Mouse (Mus musculus): ENCODE measurements at regions not wholly inside any gene's neighbourhood (a gene's known extent, or its start where the extent isn't known, plus 50 kb on each side); places are given as distances from the start of the nearest gene placed in this dataset.
"Not testable (repeated sequence)": the region's sequence is repeated elsewhere in the genome, so short reads cannot be mapped to it uniquely, and the experiment has no call there.

DNA sequence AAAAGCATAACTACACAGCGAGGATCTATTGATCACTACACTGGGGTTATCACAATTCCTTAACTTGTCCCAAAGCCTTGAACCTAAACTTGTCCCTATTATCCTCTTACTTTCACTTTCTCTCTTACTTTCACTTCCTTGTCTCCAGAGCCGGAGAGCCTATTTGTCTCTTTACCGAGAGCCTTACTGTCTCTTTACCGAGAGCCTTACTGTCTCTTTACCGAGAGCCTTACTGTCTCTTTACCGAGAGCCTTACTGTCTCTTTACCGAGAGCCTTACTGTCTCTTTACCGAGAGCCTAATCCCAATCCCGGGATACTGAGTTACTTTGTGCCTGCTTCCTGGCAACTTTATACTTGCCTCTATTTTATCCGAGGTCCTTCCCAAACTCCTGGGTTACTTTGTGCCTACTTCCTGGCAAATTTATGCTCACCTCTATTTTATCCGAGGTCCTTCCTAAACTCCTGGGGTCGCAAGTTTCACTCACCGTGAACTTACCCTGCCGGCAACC is 335.3 kb upstream of the Ccng1 start:
- intact Hi-C loops (cut with DNase I), result not testable (repeated sequence)

DNA sequence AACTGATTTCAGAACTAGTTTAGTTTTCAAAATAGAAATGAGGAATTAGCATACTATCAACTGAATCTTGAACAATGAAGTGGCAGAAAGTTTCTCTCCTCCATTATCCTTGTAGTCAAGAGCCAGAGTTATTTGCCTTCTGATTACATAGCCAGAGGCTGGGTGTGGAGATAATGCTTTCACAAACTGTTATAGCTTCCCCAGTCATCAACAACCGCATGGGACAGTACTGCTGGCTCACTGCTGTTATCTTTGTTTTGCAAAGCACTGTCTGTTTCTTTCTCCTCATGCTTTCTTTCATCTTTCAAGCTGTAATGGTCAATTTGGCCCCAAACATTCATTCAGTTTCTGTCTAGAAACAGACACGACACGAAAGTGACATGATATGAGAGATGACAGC is 308.5 kb upstream of the Ccng1 start:
- intact Hi-C loops (cut with DNase I), result no loop called here

DNA sequence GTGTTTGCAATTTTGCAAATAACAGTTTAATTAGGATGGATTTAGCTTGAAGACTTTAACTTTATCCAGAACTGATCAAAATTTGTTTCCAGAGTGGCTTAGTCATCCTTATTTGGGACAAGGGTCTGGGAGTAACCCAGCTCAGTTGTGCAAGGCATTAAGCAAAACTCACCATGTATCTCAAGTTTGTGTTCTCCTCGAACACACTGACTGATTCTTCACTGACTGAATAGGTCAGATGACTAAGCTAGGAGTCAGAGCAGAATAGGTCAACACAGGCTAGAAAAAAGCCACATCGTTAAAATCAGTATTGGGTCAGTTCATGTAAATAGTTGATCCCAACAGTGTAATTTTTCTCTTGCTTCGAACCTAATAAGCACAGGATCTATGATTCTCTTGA is 302.7 kb upstream of the Ccng1 start:
- intact Hi-C loops (cut with DNase I), result no loop called here

DNA sequence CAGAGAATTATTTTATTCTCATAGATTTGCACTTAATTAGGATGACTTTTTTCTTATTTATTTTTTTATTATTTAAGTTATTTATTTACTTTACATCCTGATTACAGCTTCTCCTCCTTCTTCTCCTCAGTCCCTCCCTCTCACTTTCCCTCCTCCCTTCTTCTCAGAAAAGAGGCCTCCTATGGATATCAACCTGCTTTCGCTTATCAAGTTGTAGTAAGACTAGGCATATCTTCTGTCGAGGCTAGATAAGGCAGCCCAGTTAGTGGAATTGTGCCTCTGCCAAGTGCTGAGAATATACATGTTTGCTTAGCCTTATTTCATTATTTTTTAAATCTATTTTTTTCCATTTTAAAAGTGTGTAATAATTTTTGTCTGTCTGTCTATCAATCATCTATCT is 274.9 kb upstream of the Ccng1 start:
- intact Hi-C loops (cut with DNase I), result no loop called here

DNA sequence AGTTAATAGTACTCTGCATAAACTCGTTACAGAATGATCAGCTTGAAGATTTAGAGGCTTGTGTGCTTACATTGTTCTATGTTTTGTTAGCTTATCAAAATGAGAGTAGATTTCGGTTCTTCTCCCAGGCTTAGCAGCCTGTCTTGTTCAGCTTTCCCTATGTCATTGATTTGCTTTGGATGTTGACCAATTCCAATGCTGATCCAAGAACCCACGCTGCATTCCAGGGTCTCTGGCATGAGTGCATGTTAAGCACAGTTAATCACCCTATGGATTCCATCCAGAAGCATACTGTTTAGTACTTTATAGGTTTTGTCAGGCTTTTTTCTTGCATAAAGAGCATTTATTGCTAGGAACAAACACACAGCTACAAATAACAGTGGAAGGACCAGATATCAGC is 255.0 kb upstream of the Ccng1 start:
- intact Hi-C loops (cut with DNase I), result no loop called here

DNA sequence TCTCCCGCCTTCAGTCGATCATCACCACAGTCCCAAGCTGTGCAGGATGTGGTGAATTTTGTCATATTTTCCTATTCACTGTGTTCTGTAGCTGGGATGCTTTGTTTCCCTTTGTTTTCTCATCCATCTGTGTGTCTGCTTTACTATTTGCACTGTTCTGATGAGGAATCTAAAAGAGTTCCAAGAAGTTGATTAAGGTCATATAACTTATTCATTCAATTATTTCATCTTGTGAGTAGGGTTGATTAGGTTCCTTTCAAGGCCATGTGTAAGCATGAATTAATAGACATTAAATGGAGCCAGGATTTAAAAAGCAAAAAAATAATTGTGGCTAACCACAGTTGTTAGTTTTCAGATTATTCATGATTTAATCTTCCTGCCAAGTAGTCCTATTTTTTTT is 217.7 kb upstream of the Ccng1 start:
- intact Hi-C loops (cut with DNase I), result no loop called here

DNA sequence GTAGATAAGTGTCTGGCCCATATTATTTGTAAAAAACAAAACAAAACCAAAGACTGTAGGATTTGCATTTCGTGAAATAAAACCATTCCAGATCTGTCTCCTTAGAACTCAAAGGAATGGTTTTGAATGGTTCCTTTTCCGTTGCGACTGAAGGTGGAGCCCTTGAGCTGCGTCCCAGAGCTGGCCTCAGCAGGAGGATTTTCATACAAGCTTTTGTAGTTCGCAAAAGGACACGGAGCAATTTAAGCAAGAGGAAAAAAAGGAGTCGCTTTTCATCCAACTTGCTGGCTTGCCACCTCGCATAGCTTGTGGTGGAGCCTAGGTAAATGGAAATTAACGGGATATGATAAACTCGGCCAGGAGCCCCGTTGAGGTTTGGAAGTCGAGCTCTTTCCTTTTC is 172.1 kb upstream of the Ccng1 start:
- intact Hi-C loops (cut with DNase I), result loop anchor here (5.0 kb wide), 1 partner anchor 1140 kb away; no protein-coding TSS in a partner anchor

DNA sequence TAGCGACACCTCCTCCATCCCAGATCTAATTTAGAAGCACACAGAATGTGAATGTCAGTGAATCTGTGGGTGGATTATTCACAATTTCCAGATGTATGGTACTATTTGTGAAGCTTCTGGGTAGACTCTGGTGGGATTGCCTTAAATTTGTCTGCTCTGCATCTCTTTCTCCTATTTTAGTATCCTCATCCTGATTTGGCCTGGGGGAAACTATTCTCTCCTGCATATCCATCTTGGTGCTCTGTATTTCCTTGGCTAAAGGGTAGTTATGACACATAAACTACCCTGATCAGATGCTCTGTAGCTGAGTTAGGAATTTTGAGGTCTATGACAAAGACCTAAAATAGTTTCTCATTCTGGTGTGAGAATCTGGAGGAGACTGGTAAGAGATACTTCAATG is 136.4 kb upstream of the Ccng1 start:
- intact Hi-C loops (cut with DNase I), result no loop called here

DNA sequence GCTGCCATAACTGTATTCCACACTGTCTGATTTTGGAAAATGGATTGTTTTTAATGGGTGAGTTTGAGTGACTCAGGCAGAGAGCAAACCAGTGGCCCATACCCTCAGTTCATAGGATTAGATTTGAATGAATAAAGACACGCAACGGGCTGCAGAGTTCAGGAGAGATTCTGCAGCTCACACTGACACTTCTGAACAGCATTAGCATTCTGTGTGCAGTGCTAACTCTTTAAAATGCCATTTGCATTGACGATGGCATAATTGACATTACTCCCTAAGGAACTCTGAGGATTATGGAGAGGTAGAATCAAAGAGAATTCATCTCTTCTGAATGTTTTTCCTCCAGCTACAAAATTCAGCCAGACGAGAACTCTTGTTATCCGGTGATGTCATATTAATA is 129.4 kb upstream of the Ccng1 start:
- intact Hi-C loops (cut with DNase I), result no loop called here

DNA sequence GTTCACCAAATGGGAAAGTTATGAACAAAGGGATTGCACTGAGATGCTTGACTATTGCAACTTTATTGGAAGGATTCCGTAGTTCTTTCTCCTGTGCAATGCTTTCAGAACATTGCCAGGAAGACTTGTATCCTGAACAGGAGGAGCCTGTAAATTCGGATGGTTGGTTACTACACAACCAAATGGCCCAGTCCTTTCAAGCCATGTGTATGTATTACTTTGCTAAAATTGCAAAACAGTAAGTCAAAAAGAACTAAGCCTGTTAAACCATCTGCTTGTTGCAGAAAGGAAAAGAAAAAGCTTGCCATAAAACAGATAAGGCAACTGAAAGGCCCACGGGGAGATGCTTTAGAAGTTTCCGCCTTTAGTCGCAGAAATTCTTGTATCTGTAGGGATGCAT is 124.5 kb upstream of the Ccng1 start:
- intact Hi-C loops (cut with DNase I), result no loop called here

DNA sequence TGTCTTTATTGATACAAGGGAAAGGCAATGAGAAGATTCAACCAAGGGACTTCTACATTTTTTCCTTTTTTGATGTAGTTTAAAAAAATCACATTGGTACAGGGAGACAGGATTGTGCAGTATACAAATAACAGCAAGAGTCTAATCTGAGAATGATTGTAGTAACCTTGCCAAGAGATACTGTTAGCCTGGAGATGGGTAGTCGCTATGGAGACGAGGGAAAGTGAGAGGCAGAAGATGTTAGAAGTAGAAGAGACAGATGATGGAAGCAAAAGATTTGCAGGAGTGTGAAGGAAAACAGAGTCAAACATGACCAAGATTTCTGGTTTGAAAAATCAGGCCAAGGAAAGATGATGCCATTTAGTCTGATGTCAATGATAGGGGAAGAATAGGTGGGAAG is 117.9 kb upstream of the Ccng1 start:
- intact Hi-C loops (cut with DNase I), result no loop called here

DNA sequence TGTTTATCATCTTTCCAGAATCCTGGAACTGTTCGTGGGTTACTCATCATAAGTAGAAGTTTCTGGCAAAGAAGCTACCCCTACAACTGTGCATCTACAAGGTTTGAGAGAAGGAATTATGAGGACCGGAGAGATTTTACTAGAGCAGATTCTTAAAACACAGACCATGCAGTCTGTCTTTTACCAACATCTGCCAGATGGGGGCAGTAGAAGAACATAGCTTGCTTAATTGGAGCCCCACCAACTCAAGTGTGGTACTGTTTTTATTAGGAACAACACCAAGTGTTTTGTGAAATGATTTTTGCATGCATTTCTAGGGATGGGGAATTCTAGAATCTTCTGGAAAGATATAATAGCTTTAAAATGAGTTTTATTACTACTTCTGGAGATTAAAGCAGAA is 110.6 kb upstream of the Ccng1 start:
- intact Hi-C loops (cut with DNase I), result no loop called here

DNA sequence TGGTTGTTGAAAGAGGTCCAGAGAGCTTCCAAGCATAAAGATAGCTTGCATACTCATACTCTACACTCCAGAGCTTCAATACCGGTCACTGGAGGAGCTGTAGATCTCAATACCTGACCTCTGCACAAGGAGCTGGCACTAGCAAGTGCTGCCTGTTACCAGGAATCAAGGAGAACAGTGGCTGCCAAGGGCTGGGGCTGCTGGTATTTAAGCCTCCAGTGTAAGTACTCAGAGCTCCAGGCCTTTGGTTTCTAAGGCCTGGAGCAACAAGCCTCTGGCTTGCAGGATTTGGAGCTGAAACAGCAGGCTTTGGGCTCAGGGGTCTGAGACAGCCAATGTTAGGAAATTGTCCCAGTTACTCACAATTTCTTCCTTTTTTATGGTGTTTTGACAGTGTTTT is 96.2 kb upstream of the Ccng1 start:
- intact Hi-C loops (cut with DNase I), result no loop called here

DNA sequence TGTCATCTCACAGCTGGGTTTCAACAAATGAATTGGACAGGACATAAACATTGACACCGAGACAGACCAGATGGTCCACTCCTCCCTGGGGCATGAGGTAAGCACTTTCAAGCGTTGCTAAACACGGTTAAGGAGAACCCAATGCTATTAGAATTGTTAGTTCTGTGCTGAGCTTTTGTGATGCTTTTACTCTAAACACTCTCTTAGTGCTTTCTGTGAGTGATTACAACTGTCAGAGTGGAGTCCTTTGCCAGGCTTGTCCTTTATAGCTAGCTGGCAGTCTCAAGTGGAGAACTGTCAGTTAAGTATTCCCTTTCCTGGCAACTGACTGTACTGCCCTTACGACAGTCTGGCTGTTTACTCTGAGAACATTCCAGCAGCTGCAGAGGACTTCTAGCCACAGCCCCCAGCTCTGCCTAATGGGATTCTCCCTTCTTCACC is 95.6 kb upstream of the Ccng1 start:
- intact Hi-C loops (cut with DNase I), result no loop called here

DNA sequence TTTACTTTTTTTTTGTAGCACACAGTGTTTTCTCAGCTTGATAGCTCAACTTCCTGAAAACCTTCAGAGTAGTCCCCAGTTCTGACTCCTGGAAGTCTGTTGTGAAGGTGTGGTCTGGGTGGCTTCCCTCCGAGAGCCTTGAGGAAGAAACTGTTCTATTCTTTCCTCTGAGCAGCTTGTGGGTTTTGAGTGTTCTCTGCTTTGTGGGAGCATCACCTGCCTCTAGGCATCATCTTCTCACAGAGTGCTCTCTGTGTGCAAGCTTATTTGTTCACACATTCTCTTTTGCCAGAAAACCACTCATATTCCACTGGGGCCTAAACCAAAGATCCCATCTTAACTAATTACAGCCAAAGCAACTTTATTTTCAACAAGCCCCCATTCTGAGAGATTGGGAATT is 91.5 kb upstream of the Ccng1 start:
- intact Hi-C loops (cut with DNase I), result no loop called here

DNA sequence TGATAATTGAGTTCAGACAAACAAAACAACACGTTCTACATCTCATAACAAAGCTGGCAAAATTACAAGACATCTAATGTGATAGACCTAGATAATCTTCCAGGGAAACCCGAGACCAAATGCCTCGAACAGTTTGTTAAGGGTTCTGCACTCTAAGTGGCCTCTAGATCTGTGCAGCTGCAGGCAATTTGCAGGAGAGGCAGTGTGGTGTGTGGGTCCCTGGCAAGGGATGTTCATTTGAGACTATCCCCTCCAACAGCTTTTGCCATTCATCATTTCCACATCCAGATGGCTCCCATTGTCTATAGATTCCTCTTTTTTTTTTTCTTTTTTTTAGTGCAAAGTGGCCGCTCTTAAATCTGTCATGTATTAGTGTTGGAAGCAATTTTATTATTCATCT is 80.3 kb upstream of the Ccng1 start:
- intact Hi-C loops (cut with DNase I), result no loop called here

Measured in adrenal gland (tissue).